Mouse (Mus musculus): ENCODE data around the gene Cryba1.

- peak; percentile 59 for TF ChIP-seq CTCF (IDR thresholded peaks at IDR 0.05; ENCODE audit: borderline replicate concordance, insufficient read depth, low read depth, low read length)
- TF ChIP-seq POLR2A (IDR thresholded peaks at IDR 0.05; ENCODE audit: borderline replicate concordance, insufficient read depth, low read length): 0 out of 2 replicates have a peak, but pooled peaks have one; percentile 31
Observed at GRCm38 (mm10) chr11:77762783-77763672, 37.9 kb upstream of the Cryba1 start, which contains the start of gene Myo18a.

All from cerebellum, adult 2 months (tissue).